Mouse (Mus musculus) cerebellum, postnatal 36 days (tissue): ENCODE data around the gene Dapk1.
A peak's percentile ranks its signal among the peaks of the same experiment; 100 is the strongest.

Experiments
- DNase-seq, 2 experiments: peaks; one replicate each; pipeline ENCODE4 v3.0.0; 2021 to 2022; ENCODE audit warnings: mixed read lengths in 2 of 2

Gene Dapk1

DNA sequence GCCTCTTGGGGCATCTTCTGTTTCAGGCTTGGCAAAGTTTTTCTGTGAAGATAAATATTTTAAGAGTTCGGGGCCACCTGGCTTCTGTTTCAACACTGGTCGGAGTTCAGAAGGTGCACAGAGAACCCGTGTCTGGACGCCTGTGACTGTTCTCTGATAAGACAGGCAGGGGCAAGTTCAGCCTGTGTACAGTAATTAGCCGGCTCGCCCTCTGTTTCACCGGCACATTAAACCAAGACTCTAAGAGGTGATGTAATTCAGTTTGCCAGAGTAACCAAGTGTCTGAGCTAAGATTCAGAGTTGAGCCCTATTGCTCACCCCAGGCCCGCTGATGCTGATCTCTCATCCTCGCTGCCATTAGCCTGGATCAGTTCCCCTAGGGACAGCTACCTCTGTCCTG is 16.5 kb downstream of the Dapk1 start:
- no peak for DNase-seq

- no peak for DNase-seq
These were observed 18.0 kb downstream of the Dapk1 start for GRCm38 (mm10) chr13:60619723-60620122.

GRCm38 (mm10) chr13:60621411-60621965 is 19.7 kb downstream of the Dapk1 start:
- DNase-seq, result peak; percentile 11 to 12

GRCm38 (mm10) chr13:60625581-60625980 is 23.8 kb downstream of the Dapk1 start:
- no peak for DNase-seq

GRCm38 (mm10) chr13:60627843-60628656 is 26.3 kb downstream of the Dapk1 start:
- DNase-seq, result no peak

- DNase-seq, result no peak
These were observed 26.9 kb downstream of the Dapk1 start for GRCm38 (mm10) chr13:60628657-60628950.

GRCm38 (mm10) chr13:60629419-60629818 is 27.7 kb downstream of the Dapk1 start:
- DNase-seq, result no peak

- DNase-seq, result no peak
These were observed 32.2 kb downstream of the Dapk1 start for GRCm38 (mm10) chr13:60633945-60634344.

GRCm38 (mm10) chr13:60635636-60636035 is 33.9 kb downstream of the Dapk1 start:
- DNase-seq, result no peak

- no peak for DNase-seq
These were observed 37.8 kb downstream of the Dapk1 start for GRCm38 (mm10) chr13:60639482-60640055.

- no peak for DNase-seq
These were observed 38.7 kb downstream of the Dapk1 start for GRCm38 (mm10) chr13:60640420-60640819.

DNA sequence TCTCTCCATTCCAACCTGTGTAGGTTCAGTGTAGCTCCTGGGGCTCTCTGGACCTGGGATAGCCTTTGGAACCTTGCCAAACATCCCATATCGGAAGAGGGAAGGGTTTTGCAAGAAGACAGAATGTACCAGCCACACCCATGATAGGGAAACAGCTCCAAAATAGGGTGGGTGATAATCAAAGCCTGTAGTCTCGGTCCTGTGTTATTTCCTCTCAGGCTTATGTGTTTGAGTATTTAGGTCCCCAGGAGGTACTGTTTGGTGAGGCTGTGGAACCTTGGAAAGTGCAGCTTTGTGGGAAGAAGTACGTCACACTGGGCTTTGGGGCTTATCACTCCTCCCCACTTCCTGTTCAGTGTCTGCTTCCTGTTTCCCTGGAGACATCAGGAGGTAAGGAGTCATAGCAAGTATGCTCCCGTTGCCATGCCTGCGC is 42.7 kb downstream of the Dapk1 start:
- DNase-seq, result no peak

GRCm38 (mm10) chr13:60646791-60647190 is 45.0 kb downstream of the Dapk1 start:
- no peak for DNase-seq

- no peak for DNase-seq
These were observed 46.6 kb downstream of the Dapk1 start for GRCm38 (mm10) chr13:60648350-60648749.

DNA sequence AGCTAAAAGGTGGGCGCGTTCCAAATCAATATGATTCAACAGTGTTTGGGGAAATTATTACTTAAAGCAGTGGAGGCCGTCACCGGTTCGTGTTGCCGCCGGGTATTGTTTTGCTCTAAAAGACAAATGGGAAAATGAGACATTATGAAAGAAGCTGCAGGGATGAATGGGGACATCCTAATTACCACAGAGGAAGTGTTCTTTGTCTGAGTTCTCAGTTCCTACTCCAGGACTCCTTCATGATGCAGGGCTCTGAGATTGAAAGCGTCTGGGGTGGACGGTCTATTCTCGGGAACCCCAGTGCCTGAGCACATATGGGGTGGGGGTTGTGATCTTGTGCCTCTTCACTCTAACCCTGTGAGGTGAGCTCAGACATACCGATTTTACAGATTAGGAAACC is 48.3 kb downstream of the Dapk1 start:
- no peak for DNase-seq

DNA sequence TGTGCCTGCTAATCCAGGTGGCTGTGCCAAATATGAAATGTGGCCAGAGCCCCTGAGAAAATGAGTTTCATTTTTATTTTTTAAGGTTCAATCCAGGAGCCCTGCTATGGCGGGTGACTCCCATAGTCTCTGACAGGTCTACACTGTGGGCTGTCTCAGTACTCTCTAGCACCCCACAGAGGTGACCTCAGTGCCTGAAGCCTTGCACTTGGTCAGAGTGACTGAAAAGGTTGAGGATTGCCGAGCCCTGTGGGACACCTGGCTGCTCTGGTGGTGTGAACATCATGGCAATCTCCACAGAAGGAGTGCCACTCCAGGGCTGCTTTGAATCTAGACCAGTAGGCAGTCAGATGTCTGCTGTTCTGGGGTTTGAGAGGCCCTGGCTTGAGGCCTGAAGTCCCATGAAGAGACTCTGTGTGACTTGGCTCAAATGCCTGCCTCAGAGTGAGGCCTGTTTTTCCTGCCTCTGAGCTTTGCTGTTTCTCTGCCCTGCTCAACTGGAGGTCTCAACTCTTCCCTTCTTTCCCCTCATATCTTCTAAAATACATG is 52.3 kb downstream of the Dapk1 start:
- DNase-seq, result peak; percentile 9 to 12

- no peak for DNase-seq
These were observed 53.5 kb downstream of the Dapk1 start for GRCm38 (mm10) chr13:60655246-60655645.

DNA sequence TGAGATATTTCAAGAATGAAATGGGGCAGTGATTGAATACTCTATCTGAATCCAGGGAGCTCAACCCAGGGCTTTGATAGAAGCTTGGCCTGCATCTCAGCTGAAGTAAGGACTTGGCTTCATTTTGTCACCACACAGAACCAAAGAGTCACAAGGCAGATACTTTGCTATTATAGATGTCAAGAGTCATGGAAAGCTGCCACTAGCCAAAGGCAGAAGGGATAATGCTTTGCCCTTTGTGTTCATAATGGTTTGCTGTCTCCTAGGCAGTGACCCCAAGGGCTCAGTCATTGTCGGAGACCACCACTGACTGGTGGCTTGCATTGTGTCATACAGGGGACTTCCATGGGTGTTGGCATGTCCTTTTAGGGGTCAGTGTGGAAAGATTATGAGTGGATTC is 57.9 kb downstream of the Dapk1 start:
- no peak for DNase-seq

DNA sequence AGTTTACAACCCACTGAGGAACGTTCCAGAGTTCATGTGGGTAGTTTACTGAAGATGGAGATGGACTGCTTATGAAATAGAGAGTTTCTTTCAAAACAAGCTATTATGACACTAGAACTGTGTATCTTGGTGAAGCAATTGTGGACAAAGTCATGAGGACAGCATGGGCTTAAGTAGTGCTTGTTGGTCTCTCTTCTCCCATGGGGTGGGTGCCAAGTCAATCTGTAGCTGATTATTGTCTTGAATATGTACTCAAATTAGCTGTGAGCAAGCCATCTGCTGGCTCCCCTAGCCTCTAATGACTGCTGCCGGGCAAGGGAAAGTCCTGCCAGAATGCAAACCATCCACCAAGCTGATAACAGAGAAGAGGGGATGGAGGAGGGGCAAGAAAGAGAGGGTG is 58.3 kb downstream of the Dapk1 start:
- no peak for DNase-seq

GRCm38 (mm10) chr13:60660711-60661261 is 59.0 kb downstream of the Dapk1 start:
- no peak for DNase-seq

DNA sequence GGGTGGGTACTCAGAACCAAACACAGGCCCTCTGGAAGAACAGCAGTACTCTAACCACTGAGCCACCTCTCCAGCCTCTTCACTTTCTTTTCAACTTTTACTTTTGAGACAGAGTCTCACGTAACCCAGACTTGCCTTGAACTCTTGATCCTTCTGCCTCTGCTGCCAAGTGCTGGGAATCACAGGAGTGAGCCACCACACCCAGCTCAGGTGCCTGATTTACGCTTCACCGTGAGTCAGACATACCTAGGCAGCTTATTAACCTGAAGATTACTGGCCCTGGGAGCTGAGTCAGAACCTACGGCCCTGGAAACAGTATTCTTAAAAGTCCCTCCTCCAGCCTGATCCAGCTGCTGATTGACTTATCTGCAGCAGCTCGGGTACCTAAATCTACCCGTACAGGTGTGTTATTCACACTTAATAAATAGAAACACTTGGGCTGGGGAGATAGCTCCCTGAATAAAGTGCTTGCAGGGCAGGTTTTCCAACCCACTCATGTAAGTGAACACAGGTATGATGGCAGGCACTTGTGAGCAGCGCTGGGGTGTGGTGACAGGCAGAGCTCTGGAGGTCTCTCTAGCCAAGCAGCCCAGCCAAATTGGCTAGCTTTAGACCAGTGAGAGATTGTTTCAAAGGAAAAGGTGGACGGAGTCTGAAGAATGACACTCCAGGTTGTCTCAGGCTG is 60.9 kb downstream of the Dapk1 start:
- no peak for DNase-seq

DNA sequence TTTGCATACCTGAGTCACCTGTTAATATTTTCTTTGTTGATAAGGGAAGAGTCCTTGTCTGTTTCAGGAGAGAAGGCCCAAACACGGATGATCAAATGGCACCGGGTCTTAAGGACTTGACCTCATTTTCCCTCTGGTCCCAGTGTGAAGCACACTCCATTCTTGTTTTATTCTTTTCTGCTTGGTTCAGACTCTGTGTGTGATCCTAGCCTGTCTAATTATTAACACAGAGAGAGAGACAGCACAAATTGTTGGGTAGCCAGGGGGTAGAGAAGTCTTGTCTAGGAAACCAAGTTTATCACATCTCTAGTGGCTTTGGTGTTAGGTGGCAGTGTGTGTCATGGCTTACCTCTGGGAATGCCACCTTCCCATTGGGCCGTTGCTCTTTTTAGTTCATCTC is 62.3 kb downstream of the Dapk1 start:
- DNase-seq, result no peak

- DNase-seq, result no peak
These were observed 63.1 kb downstream of the Dapk1 start for GRCm38 (mm10) chr13:60664816-60665215.
